Mouse (Mus musculus) heart, adult 2 months (tissue): ENCODE measurements around the gene Trnau1ap. TPM values are rescaled to one million over a fixed set of nuclear protein-coding genes. Genes with fewer than 3 reads are reported as not detected.
A peak's percentile ranks its signal among the peaks of the same experiment; 100 is the strongest.
"Not testable (repeated sequence)": the region's sequence is repeated elsewhere in the genome, so short reads cannot be mapped to it uniquely, and the experiment has no call there.

ENCODE experiments used
- DNase-seq, 2 experiments: peaks; one replicate each; pipeline ENCODE4 v3.0.0; 2021
- H3K27ac ChIP-seq: fragments of 200-600 bp; 2 replicates; pipeline ENCODE4 v1.8.1; 2022
- H3K27me3 ChIP-seq: fragments of 200-500 bp; 2 replicates; pipeline ENCODE4 v1.6.1; 2012; ENCODE audit warnings: mild to moderate bottlenecking, low read length, inconsistent platforms, mixed read lengths; ENCODE audit not compliant: control insufficient read depth, insufficient read depth
- H3K36me3 ChIP-seq: fragments of 200-500 bp; 2 replicates; pipeline ENCODE4 v1.6.1; 2012; ENCODE audit warnings: low read length, inconsistent platforms; ENCODE audit not compliant: control insufficient read depth, insufficient read depth
- H3K4me1 ChIP-seq: fragments of 200-500 bp; 2 replicates; pipeline ENCODE4 v1.6.1; 2011; ENCODE audit warnings: low read length; ENCODE audit not compliant: control insufficient read depth, insufficient read depth
- H3K4me3 ChIP-seq: fragments of 200-600 bp; 2 replicates; pipeline ENCODE4 v1.8.1; 2022
- H3K79me2 ChIP-seq: fragments of 200-500 bp; replicated peaks from 2 replicates; pipeline ENCODE4 v1.6.1; 2012; ENCODE audit warnings: mild to moderate bottlenecking, inconsistent platforms, low read length, moderate library complexity, mixed read lengths; ENCODE audit not compliant: control insufficient read depth, insufficient read depth
- H3K9ac ChIP-seq: fragments of 200-500 bp; 2 replicates; pipeline ENCODE4 v1.6.1; 2012; ENCODE audit warnings: low read depth, mild to moderate bottlenecking, control low read depth, inconsistent platforms, low read length, mixed read lengths
- CTCF ChIP-seq: fragments of 200-600 bp; IDR thresholded peaks from 2 replicates; pipeline ENCODE4 v1.8.1; 2022; ENCODE audit warnings: antibody characterized with exemption, mild to moderate bottlenecking, moderate library complexity
- EP300 ChIP-seq: fragments of 200-500 bp; IDR thresholded peaks from 2 replicates; pipeline ENCODE4 v1.6.1; 2011; ENCODE audit warnings: low read depth, low read length, control low read depth; ENCODE audit not compliant: insufficient read depth
- POLR2A ChIP-seq: fragments of 200-500 bp; IDR thresholded peaks from 2 replicates; pipeline ENCODE4 v1.6.1; 2011; ENCODE audit warnings: mild to moderate bottlenecking, low read depth, low read length, control low read depth; ENCODE audit not compliant: insufficient read depth
- WGBS: fragments of 180-500 bp; shearing (Covaris S2); methylation state at CpG from one replicate; pipeline ENCODE4 v1.1.7; 2018; 5-methylcytosine and 5-hydroxymethylcytosine counted together
- intact Hi-C: fragments of 180-260 bp; cut with DNase I; formaldehyde crosslinking; loops from one replicate; pipeline ENCODE4 v1.15.1; 2025
- polyA plus RNA-seq: library from polyadenylated mRNA; depleted of rRNA; stranded (reverse); fragments of >200 nt; gene quantifications from 2 replicates; pipeline ENCODE4 v1.2.3, GENCODE M21; 2012
- total RNA-seq, 2 experiments: library from RNA; stranded (reverse); gene quantifications; 2 replicates each; pipeline ENCODE4 v1.2.3; 2021

The Trnau1ap gene
- total and polyA plus RNA-seq, 3 experiments, result 14.9 to 24.6 (median 21.3) TPM

- intact Hi-C loops, result loop anchor here (1.0 to 5.0 kb wide), 3 partner anchors 52 to 219 kb away; partner anchors contain the start of gene Sesn2
- no peak overlapping the region for H3K27ac ChIP-seq
- no peaks in the 10 kb centered on the region for H3K79me2 ChIP-seq
- no peaks in the 10 kb centered on the region for H3K36me3 ChIP-seq
- no peak overlapping the region for H3K4me3 ChIP-seq
- H3K27me3 ChIP-seq, result no peaks in the 10 kb centered on the region
- WGBS, result 36% methylated on average over 4 of the region's 4 CpGs
- DNase-seq, result peak; percentile 44 to 62
- H3K4me1 ChIP-seq, result no peaks in the 10 kb centered on the region
- no peak overlapping the region for H3K9ac ChIP-seq
- TF ChIP-seq CTCF (peak; percentile 84), POLR2A (no peak), EP300 (no peak)
Measured at GRCm38 (mm10) chr4:132292988-132293387, 36.4 kb downstream of the Trnau1ap start.

GRCm38 (mm10) chr4:132291624-132292335 is 37.6 kb downstream of the Trnau1ap start:
- no peaks in the 10 kb centered on the region for H3K36me3 ChIP-seq
- TF ChIP-seq POLR2A (no peak), CTCF (peak; percentile 42), EP300 (no peak)
- no peak overlapping the region for H3K4me3 ChIP-seq
- intact Hi-C loops, result loop anchor here (2.0 to 5.0 kb wide), 2 partner anchors 121 to 221 kb away; partner anchors contain the start of gene Sesn2
- no peaks in the 10 kb centered on the region for H3K27me3 ChIP-seq
- H3K79me2 ChIP-seq, result no peaks in the 10 kb centered on the region
- no peak for DNase-seq
- H3K9ac ChIP-seq, result no peak overlapping the region
- WGBS, result 88% methylated on average over 12 of the region's 12 CpGs
- H3K27ac ChIP-seq, result no peak overlapping the region
- no peaks in the 10 kb centered on the region for H3K4me1 ChIP-seq

GRCm38 (mm10) chr4:132291056-132291455 is 38.3 kb downstream of the Trnau1ap start:
- TF ChIP-seq POLR2A, result no peak
- TF ChIP-seq CTCF, result no peak
- TF ChIP-seq EP300, result no peak
- 92% methylated on average over 4 of the region's 4 CpGs for WGBS
- Histone ChIP-seq H3K27ac (no peak overlapping the region), H3K79me2 (no peaks in the 10 kb centered on the region), H3K27me3 (no peaks in the 10 kb centered on the region), H3K4me1 (no peaks in the 10 kb centered on the region), H3K4me3 (no peak overlapping the region), H3K9ac (no peak overlapping the region), H3K36me3 (no peaks in the 10 kb centered on the region)
- no peak for DNase-seq
- intact Hi-C loops, result loop anchor here (5.0 kb wide), 1 partner anchor 221 kb away; the partner anchor contains the start of gene Sesn2

GRCm38 (mm10) chr4:132288840-132289239 is 40.5 kb downstream of the Trnau1ap start:
- H3K4me3 ChIP-seq, intact Hi-C loops, H3K9ac ChIP-seq, H3K27me3 ChIP-seq, DNase-seq, H3K79me2 ChIP-seq, H3K27ac ChIP-seq, H3K4me1 ChIP-seq, H3K36me3 ChIP-seq: not testable (repeated sequence)
- WGBS, result 86% methylated on average over 3 of the region's 5 CpGs

- TF ChIP-seq EP300 (no peak), POLR2A (no peak), CTCF (no peak)
- Histone ChIP-seq H3K79me2 (no peaks in the 10 kb centered on the region), H3K27ac (no peak overlapping the region), H3K36me3 (no peaks in the 10 kb centered on the region), H3K4me1 (no peaks in the 10 kb centered on the region), H3K27me3 (no peaks in the 10 kb centered on the region), H3K4me3 (no peak overlapping the region), H3K9ac (no peak overlapping the region)
- intact Hi-C loops, result loop anchor here (2.0 to 5.0 kb wide), 2 partner anchors 63 to 71 kb away; partner anchors contain the start of gene Ythdf2
- DNase-seq, result no peak
- WGBS, result 93% methylated on average over 3 of the region's 3 CpGs
Measured at GRCm38 (mm10) chr4:132275949-132276348, 53.4 kb downstream of the Trnau1ap start.

GRCm38 (mm10) chr4:132274156-132274862 is 55.0 kb downstream of the Trnau1ap start, which contains the start of gene Taf12:
Gene Taf12 (plus strand): TSS chr4:132274375.
- TF ChIP-seq EP300 (peak; percentile 81), POLR2A (peak; percentile 99), CTCF (no peak)
- WGBS, result under 1% methylated on average over 48 of the region's 48 CpGs
- intact Hi-C loops, result loop anchor here (1.0 to 5.0 kb wide), 3 partner anchors 34 to 148 kb away; partner anchors contain the start of genes Phactr4 and Ythdf2
- DNase-seq, result peak; percentile 94 to 96
- Histone ChIP-seq H3K4me1 (no peaks in the 10 kb centered on the region), H3K36me3 (no peaks in the 10 kb centered on the region), H3K9ac (peak within 1 kb of the TSS; percentile 78), H3K4me3 (peak within 1 kb of the TSS; percentile 75), H3K27ac (peak within 1 kb of the TSS; percentile 93), H3K27me3 (no peaks in the 10 kb centered on the region), H3K79me2 (no peaks in the 10 kb centered on the region)
